Mouse (Mus musculus) stomach, postnatal 0 days (tissue): ENCODE measurements around the gene Map4k5.

Experiments
- CTCF ChIP-seq: IDR thresholded peaks from 2 replicates; pipeline ENCODE4 v1.5.1; 2016; ENCODE audit warnings: antibody characterized with exemption, low read depth, mild to moderate bottlenecking, moderate library complexity
- EP300 ChIP-seq: optimal IDR thresholded peaks from 2 replicates; pipeline ENCODE3; 2016; ENCODE audit warnings: antibody characterized with exemption

DNA sequence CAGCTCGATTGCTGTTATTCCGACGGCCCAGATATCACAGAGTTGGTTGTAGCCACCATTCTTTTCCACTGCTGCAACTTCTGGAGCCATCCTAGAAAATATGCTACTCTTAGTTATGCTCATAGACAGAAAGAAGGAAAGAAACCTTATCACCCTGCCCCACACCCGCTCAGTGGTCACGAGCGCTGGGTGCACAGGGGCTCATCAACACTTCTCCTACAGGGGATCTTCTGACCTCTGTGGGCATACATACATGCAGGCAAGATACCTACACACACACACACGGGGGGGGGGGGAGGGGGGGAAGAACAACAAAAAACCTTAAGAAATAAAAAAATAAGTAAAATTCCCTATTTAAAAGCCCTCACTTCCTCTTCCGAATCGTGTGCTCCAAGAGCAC is 47.3 kb downstream of the Map4k5 start:
- TF ChIP-seq CTCF: no peak
- TF ChIP-seq EP300: no peak
